Mouse (Mus musculus): ENCODE measurements around the gene Kalrn. TPM values are rescaled to one million over a fixed set of nuclear protein-coding genes. Genes with fewer than 3 reads are reported as not detected.

Gene Kalrn
- total and polyA plus RNA-seq, 2 experiments from 2014 or later = 23.6 to 148 TPM

GRCm38 (mm10) chr16:33940095-33940494, 633.2 kb downstream of the Kalrn start:
- TF ChIP-seq CTCF (IDR thresholded peaks at IDR 0.05; ENCODE audit: low read depth) = no peak
- no peak overlapping the region for H3K9ac ChIP-seq
- no peak overlapping the region for H3K4me2 ChIP-seq (ENCODE audit: low read depth)
- no peaks in the 10 kb centered on the region for H3K9me3 ChIP-seq (ENCODE audit: low read length)
- H3K4me1 ChIP-seq (ENCODE audit: insufficient read depth) = no peaks in the 10 kb centered on the region; the same call in 1 of the 2 replicates
- no peak overlapping the region for H3K4me3 ChIP-seq (ENCODE audit: low read depth, low read length)
- no peaks in the 10 kb centered on the region for H3K27me3 ChIP-seq (ENCODE audit: insufficient read depth, low read length)
- no peak for ATAC-seq
- H3K36me3 ChIP-seq (ENCODE audit: insufficient read depth) = no peaks in the 10 kb centered on the region
- WGBS = 75% methylated on average over 5 of the region's 5 CpGs
- no peak overlapping the region for H3K27ac ChIP-seq (ENCODE audit: low read depth, low read length)
- no peak for DNase-seq

DNA sequence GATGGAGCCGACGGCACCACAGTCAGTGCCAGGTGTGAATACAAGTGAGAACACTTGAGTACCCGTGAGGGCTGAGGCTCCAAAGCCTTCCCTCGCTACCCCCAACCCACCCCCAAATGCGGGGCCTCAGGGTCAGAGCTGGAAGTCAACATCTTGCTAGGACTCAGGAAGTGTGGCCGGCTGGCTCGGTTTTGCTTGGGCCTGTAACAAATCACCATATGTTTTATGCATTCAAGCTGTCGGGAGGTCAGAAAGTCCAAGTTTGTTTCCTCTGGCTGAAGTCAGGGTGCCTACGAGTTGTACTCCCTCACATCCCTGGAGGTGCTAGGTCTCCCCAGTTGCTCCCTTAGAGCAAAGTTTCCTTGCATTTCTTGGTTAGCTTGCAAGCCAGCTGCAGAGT, 633.7 kb downstream of the Kalrn start:
- H3K4me2 ChIP-seq (ENCODE audit: low read depth) = no peak overlapping the region
- DNase-seq (no peak), ATAC-seq (no peak)
- H3K4me3 ChIP-seq (ENCODE audit: low read depth, low read length) = no peak overlapping the region
- H3K9ac ChIP-seq = no peak overlapping the region
- WGBS = 83% methylated on average over 9 of the region's 9 CpGs
- no peaks in the 10 kb centered on the region for H3K36me3 ChIP-seq (ENCODE audit: insufficient read depth)
- H3K27me3 ChIP-seq (ENCODE audit: insufficient read depth, low read length) = no peaks in the 10 kb centered on the region
- H3K27ac ChIP-seq (ENCODE audit: low read depth, low read length) = no peak overlapping the region
- TF ChIP-seq CTCF (IDR thresholded peaks at IDR 0.05; ENCODE audit: low read depth) = no peak
- peaks cover 4% of the 10 kb centered on the region; the same call in 1 of the 2 replicates for H3K4me1 ChIP-seq (ENCODE audit: insufficient read depth)
- no peaks in the 10 kb centered on the region for H3K9me3 ChIP-seq (ENCODE audit: low read length)

DNA sequence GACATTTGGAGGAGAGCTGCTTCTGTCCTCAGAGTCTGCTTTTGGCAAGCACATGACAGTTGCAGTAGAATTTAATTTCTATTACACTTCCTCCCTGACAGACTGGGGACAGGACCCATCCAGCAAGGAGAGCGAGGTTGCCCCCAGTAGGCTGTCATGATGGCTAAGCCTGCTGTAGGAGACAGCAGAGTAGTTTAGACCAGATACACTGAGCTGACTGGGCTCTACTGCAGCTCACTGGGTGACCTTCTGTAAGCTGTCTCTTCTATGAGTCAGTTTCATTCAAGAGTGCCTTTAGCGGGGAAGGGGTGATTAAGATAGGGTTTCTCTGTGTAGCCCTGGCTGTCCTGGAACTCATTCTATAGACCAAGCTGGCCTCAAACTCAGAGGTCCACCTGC, 634.2 kb downstream of the Kalrn start:
- TF ChIP-seq CTCF (IDR thresholded peaks at IDR 0.05; ENCODE audit: low read depth) = no peak
- Histone ChIP-seq H3K9me3 (ENCODE audit: low read length) (no peaks in the 10 kb centered on the region), H3K36me3 (ENCODE audit: insufficient read depth) (no peaks in the 10 kb centered on the region), H3K27me3 (ENCODE audit: insufficient read depth, low read length) (no peaks in the 10 kb centered on the region), H3K4me3 (ENCODE audit: low read depth, low read length) (no peak overlapping the region), H3K27ac (ENCODE audit: low read depth, low read length) (no peak overlapping the region), H3K4me2 (ENCODE audit: low read depth) (no peak overlapping the region), H3K9ac (no peak overlapping the region), H3K4me1 (ENCODE audit: insufficient read depth) (peaks cover 9% of the 10 kb centered on the region; the same call in 1 of the 2 replicates)
- no peak for DNase-seq
- WGBS = 75% methylated on average over 2 of the region's 2 CpGs
- no peak for ATAC-seq

DNA sequence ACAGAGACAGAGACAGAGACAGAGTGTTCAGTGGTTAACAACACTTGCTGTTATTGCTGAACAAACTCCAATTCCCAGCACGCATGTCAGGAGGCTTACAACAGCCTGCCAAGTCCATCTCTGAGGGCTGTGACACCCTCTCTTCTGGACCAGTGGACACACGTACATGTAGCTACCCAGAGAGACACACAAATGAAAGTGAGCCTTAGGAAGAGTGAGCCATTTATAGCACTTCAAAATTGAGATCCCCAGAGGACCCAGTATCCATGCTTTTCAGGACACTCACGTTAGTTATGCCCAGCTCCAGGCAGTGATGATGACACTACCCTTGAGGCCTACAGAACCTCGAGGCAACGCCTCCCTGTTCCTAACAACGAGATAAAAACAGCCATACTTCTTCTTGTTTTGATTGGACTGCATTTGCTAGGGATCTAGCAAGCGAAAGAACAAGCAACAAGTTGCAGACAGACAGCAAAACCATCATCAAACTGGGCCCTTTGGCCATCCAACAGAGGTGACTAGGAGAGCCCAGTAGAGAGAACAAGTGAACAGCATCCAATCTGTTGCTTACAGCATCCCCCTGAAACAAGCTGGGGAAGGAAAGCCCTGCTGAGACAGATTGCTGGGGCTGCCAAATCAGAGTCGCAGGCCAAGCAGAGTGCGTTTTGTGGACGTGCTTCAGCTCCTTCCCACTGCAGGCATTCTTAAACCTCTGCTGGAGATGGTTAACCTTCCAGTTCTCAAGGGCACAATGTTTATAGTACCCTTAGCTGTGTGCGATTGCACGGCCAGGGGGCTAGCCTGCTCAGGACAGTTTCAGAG, 634.8 kb downstream of the Kalrn start:
- H3K4me2 ChIP-seq (ENCODE audit: low read depth) = no peak overlapping the region
- 74% methylated on average over 12 of the region's 12 CpGs for WGBS
- H3K4me3 ChIP-seq (ENCODE audit: low read depth, low read length) = no peak overlapping the region
- H3K27ac ChIP-seq (ENCODE audit: low read depth, low read length) = no peak overlapping the region
- no peak for DNase-seq
- peaks cover 9% of the 10 kb centered on the region; the same call in 1 of the 2 replicates for H3K4me1 ChIP-seq (ENCODE audit: insufficient read depth)
- no peak overlapping the region for H3K9ac ChIP-seq
- H3K36me3 ChIP-seq (ENCODE audit: insufficient read depth) = no peaks in the 10 kb centered on the region
- H3K9me3 ChIP-seq (ENCODE audit: low read length) = no peaks in the 10 kb centered on the region
- ATAC-seq = no peak
- no peaks in the 10 kb centered on the region for H3K27me3 ChIP-seq (ENCODE audit: insufficient read depth, low read length)
- TF ChIP-seq CTCF (IDR thresholded peaks at IDR 0.05; ENCODE audit: low read depth) = no peak

GRCm38 (mm10) chr16:33937567-33937966, 635.8 kb downstream of the Kalrn start:
- Histone ChIP-seq H3K4me3 (ENCODE audit: low read depth, low read length) (no peak overlapping the region), H3K27me3 (ENCODE audit: insufficient read depth, low read length) (no peaks in the 10 kb centered on the region), H3K36me3 (ENCODE audit: insufficient read depth) (no peaks in the 10 kb centered on the region), H3K4me1 (ENCODE audit: insufficient read depth) (peaks cover 9% of the 10 kb centered on the region; the same call in 1 of the 2 replicates), H3K27ac (ENCODE audit: low read depth, low read length) (no peak overlapping the region), H3K9me3 (ENCODE audit: low read length) (no peaks in the 10 kb centered on the region), H3K9ac (no peak overlapping the region), H3K4me2 (ENCODE audit: low read depth) (no peak overlapping the region)
- 75% methylated on average over 8 of the region's 8 CpGs for WGBS
- ATAC-seq (no peak), DNase-seq (peak; percentile 26)
- TF ChIP-seq CTCF (IDR thresholded peaks at IDR 0.05; ENCODE audit: low read depth) = no peak

DNA sequence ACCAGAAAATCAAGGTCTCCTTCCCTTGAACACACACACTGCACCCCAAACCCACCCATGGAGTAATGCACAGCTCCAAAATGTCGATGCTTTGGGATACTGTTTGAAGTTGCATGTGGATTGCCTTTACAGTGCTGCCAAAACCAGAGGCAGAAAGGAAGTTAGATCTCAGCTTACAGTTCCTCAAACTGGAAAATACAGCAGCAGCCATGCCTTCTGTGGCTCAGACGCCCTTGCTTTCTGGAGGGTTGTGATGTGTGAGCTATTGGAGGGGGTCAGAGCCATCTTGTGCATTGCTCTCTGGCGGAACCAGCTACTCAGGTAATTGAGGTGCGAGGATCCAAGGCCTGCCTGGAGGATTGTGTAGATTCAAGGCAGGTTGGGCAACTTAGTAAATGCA, 636.4 kb downstream of the Kalrn start:
- Histone ChIP-seq H3K9me3 (ENCODE audit: low read length) (no peaks in the 10 kb centered on the region), H3K4me1 (ENCODE audit: insufficient read depth) (peaks cover 9% of the 10 kb centered on the region; the same call in 1 of the 2 replicates), H3K9ac (no peak overlapping the region), H3K4me3 (ENCODE audit: low read depth, low read length) (no peak overlapping the region), H3K27ac (ENCODE audit: low read depth, low read length) (no peak overlapping the region), H3K36me3 (ENCODE audit: insufficient read depth) (no peaks in the 10 kb centered on the region), H3K27me3 (ENCODE audit: insufficient read depth, low read length) (no peaks in the 10 kb centered on the region), H3K4me2 (ENCODE audit: low read depth) (no peak overlapping the region)
- ATAC-seq (no peak), DNase-seq (no peak)
- no peak for TF ChIP-seq CTCF (IDR thresholded peaks at IDR 0.05; ENCODE audit: low read depth)
- WGBS = 93% methylated on average over 4 of the region's 4 CpGs

DNA sequence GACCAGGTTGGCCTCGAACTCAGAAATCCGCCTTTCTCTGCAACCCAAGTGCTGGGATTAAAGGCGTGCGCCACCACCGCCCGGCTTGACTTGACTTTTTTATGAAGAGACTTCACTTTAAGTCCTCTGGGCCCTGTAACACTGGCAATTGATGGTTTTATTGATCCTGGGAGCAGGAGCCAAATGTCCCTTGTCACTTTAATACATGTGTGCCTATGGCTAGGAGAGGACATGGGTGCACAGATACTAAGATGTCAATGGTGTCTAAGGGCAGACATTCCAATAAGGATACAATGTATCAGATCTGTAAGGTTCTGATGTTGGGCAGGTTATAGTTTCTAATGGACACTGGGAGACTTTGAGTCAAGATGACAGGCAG, 637.9 kb downstream of the Kalrn start:
- Histone ChIP-seq H3K27me3 (ENCODE audit: insufficient read depth, low read length) (no peaks in the 10 kb centered on the region), H3K4me2 (ENCODE audit: low read depth) (no peak overlapping the region)
- TF ChIP-seq CTCF (IDR thresholded peaks at IDR 0.05; ENCODE audit: low read depth) = no peak

More for the DNA sequence above, 637.9 kb downstream of the Kalrn start:
- DNase-seq = no peak
- Histone ChIP-seq H3K27ac (ENCODE audit: low read depth, low read length) (no peak overlapping the region), H3K36me3 (ENCODE audit: insufficient read depth) (no peaks in the 10 kb centered on the region), H3K4me3 (ENCODE audit: low read depth, low read length) (no peak overlapping the region), H3K4me1 (ENCODE audit: insufficient read depth) (peaks cover 9% of the 10 kb centered on the region; the same call in 1 of the 2 replicates), H3K9me3 (ENCODE audit: low read length) (no peaks in the 10 kb centered on the region), H3K9ac (no peak overlapping the region)
- ATAC-seq = no peak
- 95% methylated on average over 6 of the region's 6 CpGs for WGBS
